Mouse (Mus musculus) hindbrain, embryonic 12.5 days (tissue): ENCODE results near the gene Pdk1. TPM values are rescaled to one million over a fixed set of nuclear protein-coding genes. Genes with fewer than 3 reads are reported as not detected.
"Not testable (repeated sequence)": the region's sequence is repeated elsewhere in the genome, so short reads cannot be mapped to it uniquely, and the experiment has no call there.

Experiments used
- ATAC-seq: fragments of 200-750 bp; cut with Nextera tagmentation; 2 replicates; pipeline ENCODE4 v1.8.0; 2017; ENCODE audit warnings: moderate TSS enrichment; ENCODE audit not compliant: low FRiP score
- H3K27ac ChIP-seq: fragments of 300-500 bp; sonication (generic); 2 replicates; pipeline ENCODE4 v1.5.1; 2016; ENCODE audit warnings: mild to moderate bottlenecking
- H3K27me3 ChIP-seq: fragments of 300-500 bp; sonication (generic); 2 replicates; pipeline ENCODE4 v1.6.1; 2016; ENCODE audit warnings: mild to moderate bottlenecking
- H3K36me3 ChIP-seq: fragments of 300-500 bp; sonication (generic); 2 replicates; pipeline ENCODE4 v1.6.1; 2016; ENCODE audit warnings: mild to moderate bottlenecking
- H3K4me1 ChIP-seq: fragments of 300-500 bp; sonication (generic); 2 replicates; pipeline ENCODE4 v1.6.1; 2016
- H3K4me2 ChIP-seq: fragments of 300-500 bp; sonication (generic); replicated peaks from 2 replicates; pipeline ENCODE4 v1.6.1; 2016; ENCODE audit warnings: mild to moderate bottlenecking
- H3K4me3 ChIP-seq: fragments of 300-500 bp; sonication (generic); 2 replicates; pipeline ENCODE4 v1.5.1; 2016; ENCODE audit warnings: mild to moderate bottlenecking
- H3K9ac ChIP-seq: fragments of 300-500 bp; sonication (generic); 2 replicates; pipeline ENCODE4 v1.6.1; 2016; ENCODE audit warnings: mild to moderate bottlenecking, moderate library complexity
- H3K9me3 ChIP-seq: fragments of 300-500 bp; sonication (generic); replicated peaks from 2 replicates; pipeline ENCODE4 v1.6.1; 2016; ENCODE audit warnings: mild to moderate bottlenecking
- WGBS: fragments of 180-500 bp; shearing (Covaris S2); methylation state at CpG from one replicate; pipeline ENCODE4 v1.1.7; 2016; 5-methylcytosine and 5-hydroxymethylcytosine counted together
- polyA plus RNA-seq: library from polyadenylated mRNA; unstranded; fragments of >200 nt; fragmentation: Nextera tagmentation; extraction: Ambion mirVana; gene quantifications from 2 replicates; pipeline ENCODE4 v1.2.1, GENCODE M21; 2016

The Pdk1 gene
- polyA plus RNA-seq, 1 experiment from 2014 or later: 28.9 TPM

GRCm38 (mm10) chr2:71905154-71905553 is 32.1 kb downstream of the Pdk1 start:
- Histone ChIP-seq H3K4me1 (no peaks in the 10 kb centered on the region), H3K36me3 (0 out of 2 replicates have a peak, but pooled peaks cover 6% of the 10 kb centered on the region), H3K9ac (no peak overlapping the region), H3K27me3 (no peaks in the 10 kb centered on the region), H3K27ac (no peak overlapping the region), H3K9me3 (no peaks in the 10 kb centered on the region), H3K4me3 (no peak overlapping the region), H3K4me2 (no peak overlapping the region)
- no peak for ATAC-seq
- WGBS: 92% methylated on average over 7 of the region's 7 CpGs

- not testable (repeated sequence) for H3K4me2 ChIP-seq, H3K27ac ChIP-seq, H3K27me3 ChIP-seq, H3K4me1 ChIP-seq, H3K9ac ChIP-seq, H3K4me3 ChIP-seq, H3K9me3 ChIP-seq, H3K36me3 ChIP-seq, ATAC-seq
- WGBS: 90% methylated on average over 8 of the region's 8 CpGs
These were observed 33.3 kb downstream of the Pdk1 start for GRCm38 (mm10) chr2:71906356-71906755.

GRCm38 (mm10) chr2:71913911-71914310 is 40.9 kb downstream of the Pdk1 start:
- no peaks in the 10 kb centered on the region for H3K4me1 ChIP-seq
- ATAC-seq: no peak
- no peaks in the 10 kb centered on the region for H3K9me3 ChIP-seq
- H3K9ac ChIP-seq: no peak overlapping the region
- 80% methylated on average over 10 of the region's 10 CpGs for WGBS
- H3K36me3 ChIP-seq: no peaks in the 10 kb centered on the region
- no peak overlapping the region for H3K4me2 ChIP-seq
- H3K27me3 ChIP-seq: no peaks in the 10 kb centered on the region
- H3K4me3 ChIP-seq: no peak overlapping the region
- H3K27ac ChIP-seq: no peak overlapping the region

- no peaks in the 10 kb centered on the region for H3K36me3 ChIP-seq
- H3K27ac ChIP-seq: no peak overlapping the region
- H3K9me3 ChIP-seq: no peaks in the 10 kb centered on the region
- no peak overlapping the region for H3K4me3 ChIP-seq
- no peak for ATAC-seq
- H3K27me3 ChIP-seq: no peaks in the 10 kb centered on the region
- no peaks in the 10 kb centered on the region for H3K4me1 ChIP-seq
- no peak overlapping the region for H3K4me2 ChIP-seq
- 77% methylated on average over 11 of the region's 11 CpGs for WGBS
- no peak overlapping the region for H3K9ac ChIP-seq
These were observed 46.2 kb downstream of the Pdk1 start for GRCm38 (mm10) chr2:71919227-71919647.

GRCm38 (mm10) chr2:71924931-71925330 is 51.9 kb downstream of the Pdk1 start:
- H3K4me2 ChIP-seq, H3K36me3 ChIP-seq, H3K4me3 ChIP-seq, H3K9me3 ChIP-seq, H3K27me3 ChIP-seq, H3K27ac ChIP-seq, ATAC-seq, H3K4me1 ChIP-seq, H3K9ac ChIP-seq: not testable (repeated sequence)
- 91% methylated on average over 2 of the region's 2 CpGs for whole genome bisulfite sequencing

GRCm38 (mm10) chr2:71934046-71934445 is 61.0 kb downstream of the Pdk1 start:
- no peak for ATAC-seq
- Histone ChIP-seq H3K4me3 (no peak overlapping the region), H3K4me2 (no peak overlapping the region), H3K27me3 (no peaks in the 10 kb centered on the region), H3K4me1 (no peaks in the 10 kb centered on the region), H3K27ac (no peak overlapping the region), H3K9me3 (no peaks in the 10 kb centered on the region), H3K9ac (no peak overlapping the region), H3K36me3 (no peaks in the 10 kb centered on the region)
- WGBS: 91% methylated on average over 8 of the region's 8 CpGs

GRCm38 (mm10) chr2:71936711-71937110 is 63.7 kb downstream of the Pdk1 start:
- 90% methylated on average over 1 of the region's 1 CpGs for WGBS
- no peaks in the 10 kb centered on the region for H3K27me3 ChIP-seq
- H3K27ac ChIP-seq: no peak overlapping the region
- no peak overlapping the region for H3K4me3 ChIP-seq
- H3K4me1 ChIP-seq: no peaks in the 10 kb centered on the region
- no peaks in the 10 kb centered on the region for H3K9me3 ChIP-seq
- H3K9ac ChIP-seq: no peak overlapping the region
- no peak overlapping the region for H3K4me2 ChIP-seq
- ATAC-seq: no peak
- no peaks in the 10 kb centered on the region for H3K36me3 ChIP-seq

GRCm38 (mm10) chr2:71937649-71938308 is 64.8 kb downstream of the Pdk1 start:
- no peak for ATAC-seq
- WGBS: 74% methylated on average over 3 of the region's 3 CpGs
- H3K4me1 ChIP-seq: no peaks in the 10 kb centered on the region
- H3K9me3 ChIP-seq: no peaks in the 10 kb centered on the region
- no peaks in the 10 kb centered on the region for H3K27me3 ChIP-seq
- no peak overlapping the region for H3K27ac ChIP-seq
- no peak overlapping the region for H3K4me3 ChIP-seq
- H3K9ac ChIP-seq: no peak overlapping the region
- H3K36me3 ChIP-seq: no peaks in the 10 kb centered on the region
- no peak overlapping the region for H3K4me2 ChIP-seq

GRCm38 (mm10) chr2:71938716-71939393 is 65.8 kb downstream of the Pdk1 start:
- Histone ChIP-seq H3K36me3 (no peaks in the 10 kb centered on the region), H3K27ac (no peak overlapping the region), H3K4me3 (no peak overlapping the region), H3K27me3 (no peaks in the 10 kb centered on the region), H3K4me2 (no peak overlapping the region), H3K9ac (no peak overlapping the region), H3K9me3 (no peaks in the 10 kb centered on the region), H3K4me1 (no peaks in the 10 kb centered on the region)
- ATAC-seq: no peak
- 56% methylated on average over 6 of the region's 6 CpGs for WGBS

- H3K36me3 ChIP-seq: no peaks in the 10 kb centered on the region
- H3K27me3 ChIP-seq: no peaks in the 10 kb centered on the region
- 96% methylated on average over 3 of the region's 3 CpGs for WGBS
- no peak overlapping the region for H3K4me2 ChIP-seq
- H3K27ac ChIP-seq: no peak overlapping the region
- no peak overlapping the region for H3K9ac ChIP-seq
- no peaks in the 10 kb centered on the region for H3K4me1 ChIP-seq
- H3K4me3 ChIP-seq: no peak overlapping the region
- H3K9me3 ChIP-seq: no peaks in the 10 kb centered on the region
- no peak for ATAC-seq
These were observed 68.1 kb downstream of the Pdk1 start for GRCm38 (mm10) chr2:71941005-71941720.

GRCm38 (mm10) chr2:71941721-71942087 is 68.7 kb downstream of the Pdk1 start:
- 90% methylated on average over 5 of the region's 5 CpGs for WGBS
- Histone ChIP-seq H3K9ac (no peak overlapping the region), H3K4me2 (no peak overlapping the region), H3K36me3 (no peaks in the 10 kb centered on the region), H3K27me3 (no peaks in the 10 kb centered on the region), H3K9me3 (no peaks in the 10 kb centered on the region), H3K27ac (no peak overlapping the region), H3K4me3 (no peak overlapping the region), H3K4me1 (no peaks in the 10 kb centered on the region)
- ATAC-seq: no peak

GRCm38 (mm10) chr2:71951212-71951611 is 78.2 kb downstream of the Pdk1 start:
- Histone ChIP-seq H3K4me3 (no peak overlapping the region), H3K9ac (no peak overlapping the region)
- 94% methylated on average over 4 of the region's 4 CpGs for WGBS

More at GRCm38 (mm10) chr2:71951212-71951611, 78.2 kb downstream of the Pdk1 start:
- H3K27ac ChIP-seq: no peak overlapping the region
- H3K4me2 ChIP-seq: no peak overlapping the region
- no peaks in the 10 kb centered on the region for H3K36me3 ChIP-seq
- H3K4me1 ChIP-seq: no peaks in the 10 kb centered on the region
- 0 out of 2 replicates have a peak, but pooled peaks cover 3% of the 10 kb centered on the region for H3K9me3 ChIP-seq
- no peak for ATAC-seq
- no peaks in the 10 kb centered on the region for H3K27me3 ChIP-seq
